Mouse (Mus musculus): ENCODE measurements around the gene Gm4491. TPM values are rescaled to one million over a fixed set of nuclear protein-coding genes. Genes with fewer than 3 reads are reported as not detected.

The Gm4491 gene
- total and polyA plus RNA-seq, 3 experiments = not detected

DNA sequence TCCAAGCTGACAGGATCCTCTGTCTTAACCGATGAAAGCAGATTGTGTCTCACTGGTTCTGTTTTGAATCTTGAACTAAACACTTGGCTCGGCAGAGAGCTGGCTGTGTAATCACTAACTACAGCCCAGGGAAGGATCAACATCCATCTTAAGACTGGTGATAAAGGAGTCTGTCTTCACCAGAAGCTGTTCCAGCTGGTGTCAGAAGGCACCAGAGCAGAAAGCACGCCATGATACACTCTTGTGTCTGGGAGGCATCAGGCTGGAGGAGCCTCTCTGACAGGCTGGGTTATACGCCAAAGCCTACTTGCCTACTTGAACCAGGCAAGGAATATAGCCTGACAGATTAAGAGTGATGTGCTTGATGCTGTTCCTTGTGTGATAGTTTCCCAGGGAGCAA is 30.1 kb upstream of the Gm4491 start:
- Histone ChIP-seq H3K9ac (ENCODE audit: insufficient read depth, low read depth) (no peak overlapping the region), H3K4me1 (ENCODE audit: control insufficient read depth in 1 of 2, insufficient read depth in 2 of 2) (peaks cover 0 to 5% of the 10 kb centered on the region in 2 experiments; a peak in 1 of 4 replicates), H3K4me3 (replicated peaks in 1 of 3; ENCODE audit: low read depth in 2 of 3, low read length in 2 of 3, poor library complexity in 1 of 3) (no peak overlapping the region), H3K9me3 (replicated peaks; ENCODE audit: low read length) (no peaks in the 10 kb centered on the region), H3K36me3 (replicated peaks in 1 of 2; ENCODE audit: control insufficient read depth in 1 of 2, insufficient read depth in 1 of 2, low read length in 1 of 2) (no peaks in the 10 kb centered on the region), H3K27me3 (replicated peaks) (no peaks in the 10 kb centered on the region), H3K4me2 (ENCODE audit: insufficient read depth, low read depth, poor library complexity, severe bottlenecking) (no peak overlapping the region), H3K79me2 (replicated peaks; ENCODE audit: control insufficient read depth, extremely low read depth, insufficient read depth, poor library complexity, severe bottlenecking) (no peaks in the 10 kb centered on the region), H3K27ac (ENCODE audit: insufficient read depth, low read depth) (no peak overlapping the region)
- dilution Hi-C loops (cut with MboI; ENCODE audit: extremely low pct_ligation_motif_present, extremely low pct_unique_long_range_greater_than_20kb, low sequenced_read_pairs) (no loop called here), in situ Hi-C loops (cut with MboI; ENCODE audit: low pct_ligation_motif_present, low pct_unique_long_range_greater_than_20kb, low sequenced_read_pairs) (no loop called here)
- TF ChIP-seq ETS1 (conservative IDR thresholded peaks at IDR 0.05; ENCODE audit: low read depth, low read length) (no peak), GABPA (IDR thresholded peaks at IDR 0.05; ENCODE audit: insufficient replicate concordance, low read depth, low read length) (no peak), PAX5 (IDR thresholded peaks at IDR 0.05; ENCODE audit: low read length) (no peak), BHLHE40 (IDR thresholded peaks at IDR 0.05; ENCODE audit: low read depth, low read length) (no peak), ZC3H11A (IDR thresholded peaks at IDR 0.05; ENCODE audit: low read depth, low read length) (no peak), UBTF (IDR thresholded peaks at IDR 0.05; ENCODE audit: low read depth, low read length) (no peak), MEF2A (IDR thresholded peaks at IDR 0.05; ENCODE audit: borderline replicate concordance, low read depth, low read length) (no peak), SMC3 (IDR thresholded peaks at IDR 0.05; ENCODE audit: low read depth, low read length) (no peak), ZNF384 (IDR thresholded peaks at IDR 0.05; ENCODE audit: low read depth, low read length) (no peak), MAX (IDR thresholded peaks at IDR 0.05; ENCODE audit: low read length) (no peak), E2F4 (IDR thresholded peaks at IDR 0.05; ENCODE audit: insufficient replicate concordance, low read depth, low read length) (no peak), ZKSCAN1 (IDR thresholded peaks at IDR 0.05; ENCODE audit: borderline replicate concordance, low read depth, low read length) (no peak)
- DNase-seq (ENCODE audit: extremely low read depth) = no peak

DNA sequence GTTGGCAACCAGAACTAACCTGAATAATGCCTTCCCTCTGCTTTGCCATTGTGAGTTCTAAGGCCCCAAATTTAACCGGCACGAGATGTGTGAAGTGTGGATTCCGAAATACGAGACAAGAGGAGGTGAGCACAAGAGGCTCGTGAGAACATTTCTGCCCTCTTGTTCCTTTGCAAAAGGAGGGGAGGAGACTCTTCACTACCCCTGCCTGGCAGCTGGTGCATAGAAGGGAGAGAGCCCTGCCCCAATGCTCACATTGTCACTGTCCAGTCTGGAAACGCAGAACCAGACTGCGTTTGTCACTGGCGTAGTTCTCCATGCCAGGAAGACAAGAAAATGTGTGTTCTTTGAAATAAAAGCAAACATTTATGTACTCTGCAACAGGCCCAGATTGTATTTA is 19.6 kb upstream of the Gm4491 start:
- no peak for TF ChIP-seq POLR2AphosphoS2 (IDR thresholded peaks at IDR 0.05; ENCODE audit: low read depth, low read length)
- TF ChIP-seq TBP (conservative IDR thresholded peaks at IDR 0.05; ENCODE audit: low read depth, low read length) = no peak
- TF ChIP-seq RAD21 (IDR thresholded peaks at IDR 0.05; ENCODE audit: low read depth, low read length) = no peak
- no peak for TF ChIP-seq EP300 (IDR thresholded peaks at IDR 0.05; ENCODE audit: low read length)
- TF ChIP-seq E2F4 (IDR thresholded peaks at IDR 0.05; ENCODE audit: insufficient replicate concordance, low read depth, low read length) = no peak
- TF ChIP-seq ZC3H11A (IDR thresholded peaks at IDR 0.05; ENCODE audit: low read depth, low read length) = no peak
- no peak for TF ChIP-seq RCOR1 (conservative IDR thresholded peaks at IDR 0.05; ENCODE audit: low read depth, low read length)
- no peak for TF ChIP-seq PAX5 (IDR thresholded peaks at IDR 0.05; ENCODE audit: low read length)
- no peak for TF ChIP-seq SMC3 (IDR thresholded peaks at IDR 0.05; ENCODE audit: low read depth, low read length)
- no peak for TF ChIP-seq NRF1 (IDR thresholded peaks at IDR 0.05; ENCODE audit: low read depth, low read length)
- no peak for TF ChIP-seq POLR2A (IDR thresholded peaks at IDR 0.05; ENCODE audit: low read depth, low read length)
- TF ChIP-seq UBTF (IDR thresholded peaks at IDR 0.05; ENCODE audit: low read depth, low read length) = no peak
- no peak for TF ChIP-seq MEF2A (IDR thresholded peaks at IDR 0.05; ENCODE audit: borderline replicate concordance, low read depth, low read length)
- TF ChIP-seq GABPA (IDR thresholded peaks at IDR 0.05; ENCODE audit: insufficient replicate concordance, low read depth, low read length) = no peak
- TF ChIP-seq CTCF (conservative IDR thresholded peaks at IDR 0.05 in 1 of 2, IDR thresholded peaks at IDR 0.05 in 1 of 2; ENCODE audit: low read depth in 2 of 2, low read length in 2 of 2) = no peak
- no peak for TF ChIP-seq ETS1 (conservative IDR thresholded peaks at IDR 0.05; ENCODE audit: low read depth, low read length)
- no peak for TF ChIP-seq HCFC1 (IDR thresholded peaks at IDR 0.05; ENCODE audit: low read depth, low read length)
- no peak for TF ChIP-seq JUND (conservative IDR thresholded peaks at IDR 0.05; ENCODE audit: low read depth, low read length)
- dilution Hi-C loops (cut with MboI; ENCODE audit: extremely low pct_ligation_motif_present, extremely low pct_unique_long_range_greater_than_20kb, low sequenced_read_pairs) = no loop called here
- peaks cover 2% of the 10 kb centered on the region for H3K27me3 ChIP-seq (replicated peaks)

More for the DNA sequence above, 19.6 kb upstream of the Gm4491 start:
- DNase-seq (ENCODE audit: extremely low read depth) = no peak
- H3K9ac ChIP-seq (ENCODE audit: insufficient read depth, low read depth) = no peak overlapping the region
- H3K4me1 ChIP-seq (ENCODE audit: control insufficient read depth in 1 of 2, insufficient read depth in 2 of 2) = no peaks in the 10 kb centered on the region
- no peak overlapping the region for H3K4me3 ChIP-seq (replicated peaks in 1 of 3; ENCODE audit: low read depth in 2 of 3, low read length in 2 of 3, poor library complexity in 1 of 3)
- H3K9me3 ChIP-seq (replicated peaks; ENCODE audit: low read length) = no peaks in the 10 kb centered on the region
- no peaks in the 10 kb centered on the region for H3K79me2 ChIP-seq (replicated peaks; ENCODE audit: control insufficient read depth, extremely low read depth, insufficient read depth, poor library complexity, severe bottlenecking)
- H3K27ac ChIP-seq (ENCODE audit: insufficient read depth, low read depth) = no peak overlapping the region
- H3K36me3 ChIP-seq (replicated peaks in 1 of 2; ENCODE audit: control insufficient read depth in 1 of 2, insufficient read depth in 1 of 2, low read length in 1 of 2) = no peaks in the 10 kb centered on the region
- H3K4me2 ChIP-seq (ENCODE audit: insufficient read depth, low read depth, poor library complexity, severe bottlenecking) = no peak overlapping the region
- in situ Hi-C loops (cut with MboI; ENCODE audit: low pct_ligation_motif_present, low pct_unique_long_range_greater_than_20kb, low sequenced_read_pairs) = no loop called here

Measured in CH12.LX (cell line).